Mouse (Mus musculus): Measurements from ENCODE around the gene Eef1akmt3. TPM values are rescaled to one million over a fixed set of nuclear protein-coding genes. Genes with fewer than 3 reads are reported as not detected.
A peak's percentile ranks its signal among the peaks of the same experiment; 100 is the strongest.

The Eef1akmt3 gene
- polyA plus RNA-seq, 1 experiment from 2014 or later, result 0.05 TPM

DNA sequence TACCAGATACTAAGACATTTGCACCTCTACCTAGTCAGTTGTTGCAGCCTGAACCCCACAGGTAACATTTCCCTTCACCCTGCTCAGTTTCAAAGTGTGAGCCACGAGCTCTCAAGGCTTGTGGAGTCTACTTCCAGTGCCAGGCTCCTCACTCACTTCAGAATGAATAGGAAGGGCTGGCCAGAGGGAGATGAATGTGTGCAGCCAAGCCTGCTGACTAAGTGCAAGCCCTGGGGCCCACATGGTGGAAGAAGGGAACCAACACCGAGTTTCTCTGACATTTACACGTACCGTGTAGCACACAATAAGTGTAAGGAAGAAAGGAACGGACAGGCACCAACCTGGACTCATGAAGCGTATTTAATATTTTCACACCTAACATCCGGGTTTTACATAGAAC, 37.5 kb downstream of the Eef1akmt3 start:
- no peak for DNase-seq
- TF ChIP-seq CTCF (IDR thresholded peaks at IDR 0.05; ENCODE audit: low read depth), result no peak
- no peak for TF ChIP-seq EP300 (IDR thresholded peaks at IDR 0.05; ENCODE audit: low read depth)
- no peaks in the 10 kb centered on the region for H3K27me3 ChIP-seq (ENCODE audit: insufficient read depth, low read length)
- no peak overlapping the region for H3K4me3 ChIP-seq (ENCODE audit: low read depth, low read length)
- H3K9me3 ChIP-seq (ENCODE audit: low read length), result no peaks in the 10 kb centered on the region
- no peak overlapping the region for H3K4me2 ChIP-seq (ENCODE audit: low read depth, low read length)
- no peaks in the 10 kb centered on the region for H3K4me1 ChIP-seq (ENCODE audit: insufficient read depth)
- no peak overlapping the region for H3K9ac ChIP-seq (replicated peaks)
- peaks cover 2% of the 10 kb centered on the region; the same call in 1 of the 2 replicates for H3K36me3 ChIP-seq (replicated peaks; ENCODE audit: insufficient read depth, low read length)
- ATAC-seq, result no peak
- WGBS (ENCODE audit: insufficient replicate concordance), result 71% methylated on average over 7 of the region's 7 CpGs
- H3K27ac ChIP-seq (ENCODE audit: low read depth), result no peak overlapping the region

DNA sequence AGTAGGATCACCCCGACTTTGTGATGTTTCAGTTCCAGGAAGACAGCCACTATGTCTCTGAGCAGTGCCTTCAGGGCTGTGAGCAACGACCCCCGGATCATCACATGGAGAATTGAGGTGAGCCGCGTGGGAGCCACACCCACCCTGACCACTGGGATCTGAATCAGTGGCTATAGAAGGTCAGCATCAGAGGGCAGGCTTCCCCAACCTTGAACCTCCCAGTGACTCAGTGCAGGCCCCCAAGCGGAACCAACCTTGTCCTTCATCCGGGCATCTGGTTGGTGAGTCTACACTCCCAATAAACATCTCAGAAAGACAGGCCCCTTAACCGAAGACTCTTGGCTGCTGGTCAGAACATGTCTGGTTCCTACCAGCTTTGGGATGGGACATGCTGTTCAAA, 38.0 kb downstream of the Eef1akmt3 start:
- H3K27me3 ChIP-seq (ENCODE audit: insufficient read depth, low read length), result no peaks in the 10 kb centered on the region
- no peak overlapping the region for H3K4me2 ChIP-seq (ENCODE audit: low read depth, low read length)
- no peaks in the 10 kb centered on the region for H3K9me3 ChIP-seq (ENCODE audit: low read length)
- no peaks in the 10 kb centered on the region for H3K4me1 ChIP-seq (ENCODE audit: insufficient read depth)
- H3K4me3 ChIP-seq (ENCODE audit: low read depth, low read length), result no peak overlapping the region
- H3K9ac ChIP-seq (replicated peaks), result no peak overlapping the region
- TF ChIP-seq CTCF (IDR thresholded peaks at IDR 0.05; ENCODE audit: low read depth) (no peak), EP300 (IDR thresholded peaks at IDR 0.05; ENCODE audit: low read depth) (no peak)
- peaks cover 6% of the 10 kb centered on the region; the same call in 1 of the 2 replicates for H3K36me3 ChIP-seq (replicated peaks; ENCODE audit: insufficient read depth, low read length)
- no peak for ATAC-seq
- no peak for DNase-seq
- WGBS (ENCODE audit: insufficient replicate concordance), result 75% methylated on average over 8 of the region's 8 CpGs
- no peak overlapping the region for H3K27ac ChIP-seq (ENCODE audit: low read depth)

DNA sequence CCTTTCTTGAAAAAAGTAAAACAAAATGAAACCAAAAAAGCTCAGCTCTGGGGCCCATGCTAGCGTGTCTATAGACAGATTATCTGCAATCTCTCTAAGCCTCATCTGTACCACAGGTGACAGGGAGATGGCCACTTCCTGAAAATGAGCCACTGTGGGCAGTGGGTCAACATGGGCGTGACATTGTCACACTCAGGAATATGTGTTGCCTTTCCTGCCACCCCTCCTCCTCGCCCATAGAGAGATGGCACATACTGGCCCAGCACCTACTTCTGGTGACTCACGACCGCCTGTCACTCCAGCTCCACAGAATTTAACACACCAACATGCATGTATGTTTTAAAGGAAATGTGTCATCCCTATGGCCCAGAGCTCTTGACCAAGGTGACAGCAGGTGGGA, 38.5 kb downstream of the Eef1akmt3 start:
- no peak overlapping the region for H3K9ac ChIP-seq (replicated peaks)
- no peak for DNase-seq
- no peaks in the 10 kb centered on the region for H3K27me3 ChIP-seq (ENCODE audit: insufficient read depth, low read length)
- no peak for ATAC-seq
- TF ChIP-seq CTCF (IDR thresholded peaks at IDR 0.05; ENCODE audit: low read depth) (no peak), EP300 (IDR thresholded peaks at IDR 0.05; ENCODE audit: low read depth) (no peak)
- H3K4me3 ChIP-seq (ENCODE audit: low read depth, low read length), result no peak overlapping the region
- no peak overlapping the region for H3K4me2 ChIP-seq (ENCODE audit: low read depth, low read length)
- no peak overlapping the region for H3K27ac ChIP-seq (ENCODE audit: low read depth)
- peaks cover 11% of the 10 kb centered on the region for H3K36me3 ChIP-seq (replicated peaks; ENCODE audit: insufficient read depth, low read length)
- WGBS (ENCODE audit: insufficient replicate concordance), result 62% methylated on average over 5 of the region's 5 CpGs
- no peaks in the 10 kb centered on the region for H3K4me1 ChIP-seq (ENCODE audit: insufficient read depth)
- H3K9me3 ChIP-seq (ENCODE audit: low read length), result no peaks in the 10 kb centered on the region

DNA sequence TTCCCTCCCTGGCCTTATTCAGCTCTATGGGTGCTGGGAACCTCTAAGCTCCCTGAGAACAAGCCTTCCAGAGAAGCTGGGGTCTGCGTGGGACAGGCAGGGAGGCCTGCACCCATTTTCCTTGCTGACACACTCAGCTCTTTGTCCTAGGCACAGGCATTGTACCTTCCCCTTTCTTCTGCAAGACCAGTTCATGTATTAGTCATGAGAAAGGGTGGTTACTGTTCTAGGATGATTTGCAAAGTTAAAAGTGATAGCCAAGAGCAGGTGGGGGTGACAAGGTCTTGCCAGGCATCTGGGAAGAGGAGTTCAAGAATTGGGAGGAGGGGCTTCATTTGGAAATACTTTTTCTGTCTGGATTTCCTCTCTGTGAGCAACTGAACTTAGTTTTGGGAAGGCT, 39.3 kb downstream of the Eef1akmt3 start:
- TF ChIP-seq CTCF (IDR thresholded peaks at IDR 0.05; ENCODE audit: low read depth) (no peak), EP300 (IDR thresholded peaks at IDR 0.05; ENCODE audit: low read depth) (no peak)
- DNase-seq, result no peak
- no peaks in the 10 kb centered on the region for H3K9me3 ChIP-seq (ENCODE audit: low read length)
- no peak overlapping the region for H3K4me2 ChIP-seq (ENCODE audit: low read depth, low read length)
- no peak overlapping the region for H3K27ac ChIP-seq (ENCODE audit: low read depth)
- H3K9ac ChIP-seq (replicated peaks), result no peak overlapping the region
- ATAC-seq, result no peak
- H3K4me1 ChIP-seq (ENCODE audit: insufficient read depth), result no peaks in the 10 kb centered on the region
- H3K36me3 ChIP-seq (replicated peaks; ENCODE audit: insufficient read depth, low read length), result peaks cover 17% of the 10 kb centered on the region
- H3K27me3 ChIP-seq (ENCODE audit: insufficient read depth, low read length), result no peaks in the 10 kb centered on the region
- WGBS (ENCODE audit: insufficient replicate concordance), result 70% methylated on average over 1 of the region's 1 CpGs
- H3K4me3 ChIP-seq (ENCODE audit: low read depth, low read length), result no peak overlapping the region

DNA sequence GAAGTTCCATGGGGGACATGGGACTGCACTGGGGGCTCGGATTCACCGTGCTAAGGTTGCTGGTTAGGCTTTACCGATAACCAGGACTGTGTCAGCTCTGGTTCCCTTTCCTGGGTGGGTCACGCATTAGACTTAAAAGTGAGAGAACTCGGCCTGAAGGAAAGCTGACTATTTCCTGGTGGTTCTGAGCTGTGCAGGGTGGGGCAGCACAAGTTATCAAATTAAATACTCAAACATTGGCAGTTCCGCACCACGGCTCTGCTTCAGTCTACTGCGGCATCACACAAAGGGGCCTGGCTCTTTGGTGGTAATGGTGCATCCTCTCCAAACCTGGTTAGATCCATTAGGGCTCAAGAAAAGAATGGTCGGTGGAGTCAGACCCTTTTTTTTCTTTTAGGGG, 40.0 kb downstream of the Eef1akmt3 start:
- no peak overlapping the region for H3K4me2 ChIP-seq (ENCODE audit: low read depth, low read length)
- H3K4me3 ChIP-seq (ENCODE audit: low read depth, low read length), result no peak overlapping the region
- WGBS (ENCODE audit: insufficient replicate concordance), result 74% methylated on average over 9 of the region's 9 CpGs
- no peaks in the 10 kb centered on the region for H3K27me3 ChIP-seq (ENCODE audit: insufficient read depth, low read length)
- H3K4me1 ChIP-seq (ENCODE audit: insufficient read depth), result no peaks in the 10 kb centered on the region
- H3K9me3 ChIP-seq (ENCODE audit: low read length), result no peaks in the 10 kb centered on the region
- H3K27ac ChIP-seq (ENCODE audit: low read depth), result no peak overlapping the region
- DNase-seq (no peak), ATAC-seq (no peak)
- peaks cover 17% of the 10 kb centered on the region for H3K36me3 ChIP-seq (replicated peaks; ENCODE audit: insufficient read depth, low read length)
- no peak overlapping the region for H3K9ac ChIP-seq (replicated peaks)
- TF ChIP-seq EP300 (IDR thresholded peaks at IDR 0.05; ENCODE audit: low read depth) (no peak), CTCF (IDR thresholded peaks at IDR 0.05; ENCODE audit: low read depth) (no peak)

DNA sequence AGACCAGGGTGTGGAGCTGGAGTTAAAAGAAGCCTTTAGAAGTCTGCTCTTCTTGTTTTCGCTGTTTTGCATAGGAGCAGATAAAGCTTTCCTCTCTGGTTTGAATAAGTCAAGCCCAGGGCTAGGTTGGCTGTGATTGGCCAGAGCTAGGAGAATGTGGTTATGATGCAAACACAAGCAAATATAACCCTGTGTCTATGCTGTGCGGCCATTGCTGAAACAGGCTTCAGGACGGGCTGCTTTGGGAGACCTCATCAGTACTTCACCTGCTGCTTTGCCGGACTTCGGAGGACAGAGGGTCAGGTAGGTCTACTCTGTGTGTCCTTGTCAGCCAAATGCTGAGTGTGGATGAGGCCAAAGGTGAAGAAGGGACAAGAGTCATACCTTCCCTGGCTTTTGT, 40.8 kb downstream of the Eef1akmt3 start, which contains the start of gene Avil:
Avil (plus strand) TSS at position 181 of the 400 bp plus-strand sequence.
- ATAC-seq, result peak; percentile 62
- WGBS (ENCODE audit: insufficient replicate concordance), result 66% methylated on average over 5 of the region's 5 CpGs

More for the DNA sequence above, 40.8 kb downstream of the Eef1akmt3 start, which contains the start of gene Avil:
- no peaks in the 10 kb centered on the region for H3K9me3 ChIP-seq (ENCODE audit: low read length)
- no peak within 1 kb of the TSS for H3K4me2 ChIP-seq (ENCODE audit: low read depth, low read length)
- TF ChIP-seq CTCF (IDR thresholded peaks at IDR 0.05; ENCODE audit: low read depth) (no peak), EP300 (IDR thresholded peaks at IDR 0.05; ENCODE audit: low read depth) (no peak)
- DNase-seq, result no peak
- no peaks in the 10 kb centered on the region for H3K27me3 ChIP-seq (ENCODE audit: insufficient read depth, low read length)
- H3K27ac ChIP-seq (ENCODE audit: low read depth), result no peak within 1 kb of the TSS
- no peak within 1 kb of the TSS for H3K9ac ChIP-seq (replicated peaks)
- H3K36me3 ChIP-seq (replicated peaks; ENCODE audit: insufficient read depth, low read length), result peaks cover 23% of the 10 kb centered on the region
- no peaks in the 10 kb centered on the region for H3K4me1 ChIP-seq (ENCODE audit: insufficient read depth)
- no peak within 1 kb of the TSS for H3K4me3 ChIP-seq (ENCODE audit: low read depth, low read length)

Measured in liver, postnatal 0 days (tissue).